Mouse (Mus musculus) heart, postnatal 0 days (tissue): ENCODE measurements at regions not wholly inside any gene's neighbourhood (a gene's known extent, or its start where the extent isn't known, plus 50 kb on each side); places are given as distances from the start of the nearest gene placed in this dataset.

Source experiments
- CTCF ChIP-seq: IDR thresholded peaks from 2 replicates; pipeline ENCODE4 v1.5.1; 2016; ENCODE audit warnings: antibody characterized with exemption, control low read depth, low read depth
- EP300 ChIP-seq: IDR thresholded peaks from 2 replicates; pipeline ENCODE4 v1.6.1; 2016; ENCODE audit warnings: antibody characterized with exemption, low read depth

GRCm38 (mm10) chr3:60762874-60763273, 239.7 kb upstream of the P2ry1 start:
- TF ChIP-seq CTCF (peak; percentile 73), EP300 (no peak)
